Mouse (Mus musculus): ENCODE data around the gene Dusp3. TPM values are rescaled to one million over a fixed set of nuclear protein-coding genes. Genes with fewer than 3 reads are reported as not detected.
A peak's percentile ranks its signal among the peaks of the same experiment; 100 is the strongest.

Gene Dusp3
- total RNA-seq, 2 experiments from 2014 or later: 53.2 to 56.5 TPM

DNA sequence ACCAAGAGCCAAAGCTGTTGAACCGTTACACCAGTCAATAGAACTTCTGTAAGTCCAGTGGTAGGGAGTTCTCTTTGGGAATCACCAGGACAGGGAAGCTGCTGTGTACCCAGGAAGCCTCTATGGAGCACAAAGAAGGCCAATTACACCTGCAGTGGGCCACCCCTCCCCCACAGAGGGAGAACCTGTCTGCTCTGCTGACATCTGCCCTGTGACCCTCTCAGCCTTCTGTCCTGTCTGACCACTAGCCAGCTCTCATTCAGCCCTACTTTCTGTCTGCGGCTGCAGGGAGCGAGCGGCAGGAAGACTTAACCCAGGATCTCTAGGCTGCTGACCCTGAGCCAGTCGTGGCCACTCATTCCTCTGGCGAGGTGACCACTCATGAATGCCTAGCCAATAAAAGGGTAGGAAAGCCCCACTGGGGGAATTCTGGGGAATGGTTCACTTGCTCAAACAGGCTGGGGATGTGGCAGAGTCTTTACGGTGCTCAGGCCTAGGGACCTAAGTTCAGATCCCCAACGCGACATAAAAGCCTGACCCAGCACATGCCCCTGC is 6.1 kb downstream of the Dusp3 start:
- intact Hi-C loops (cut with DNase I): no loop called here

DNA sequence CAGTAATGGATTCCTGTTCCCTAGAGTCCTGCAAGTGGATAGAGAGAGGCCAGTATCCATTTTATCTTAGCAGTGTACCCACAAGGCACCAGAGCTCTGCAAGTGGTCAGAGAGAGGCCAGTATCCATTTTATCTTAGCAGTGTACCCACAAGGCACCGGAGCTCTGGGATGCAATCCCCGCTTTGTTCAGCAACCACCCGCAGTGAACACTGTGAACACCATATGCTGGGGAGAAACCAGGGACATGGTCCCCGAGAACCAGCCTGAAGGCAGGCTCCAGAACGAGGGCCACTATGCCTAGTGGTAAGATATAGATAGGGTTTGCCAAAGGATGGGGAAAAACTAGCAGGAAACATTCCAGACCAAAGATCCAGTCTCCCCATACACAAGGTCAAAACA is 7.7 kb downstream of the Dusp3 start:
- intact Hi-C loops (cut with DNase I): no loop called here
- DNase-seq: no peak

More for the DNA sequence above, 6.1 kb downstream of the Dusp3 start:
- no peak for DNase-seq

DNA sequence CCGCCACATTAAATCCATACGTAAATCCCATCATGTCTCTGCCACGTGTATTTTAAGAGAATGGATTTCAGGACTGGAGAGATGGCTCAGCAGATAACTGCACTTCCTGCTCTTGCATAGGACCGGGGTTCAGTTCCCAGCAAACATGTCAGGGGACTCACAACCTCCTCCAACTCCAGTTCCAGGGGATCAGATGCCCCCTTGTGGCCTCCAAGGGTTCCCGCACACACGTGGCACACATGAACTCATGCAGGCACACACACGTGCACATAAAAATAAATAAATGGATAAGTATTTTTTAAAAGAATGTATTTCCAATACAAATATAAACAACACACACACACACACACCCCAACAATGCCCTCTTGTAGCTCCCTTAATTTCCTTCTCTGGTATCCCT is 9.9 kb downstream of the Dusp3 start:
- intact Hi-C loops (cut with DNase I): no loop called here

GRCm38 (mm10) chr11:101974923-101975322 is 11.9 kb downstream of the Dusp3 start:
- DNase-seq: no peak
- intact Hi-C loops (cut with DNase I): no loop called here

More for the DNA sequence above, 9.9 kb downstream of the Dusp3 start:
- no peak for DNase-seq

GRCm38 (mm10) chr11:101974181-101974580 is 12.6 kb downstream of the Dusp3 start:
- no peak for DNase-seq
- intact Hi-C loops (cut with DNase I): no loop called here

- no peak for DNase-seq
- intact Hi-C loops (cut with DNase I): no loop called here
These were observed 13.3 kb downstream of the Dusp3 start for GRCm38 (mm10) chr11:101973496-101973895.

- intact Hi-C loops (cut with DNase I): no loop called here
These were observed 14.2 kb downstream of the Dusp3 start for GRCm38 (mm10) chr11:101972651-101973050.

GRCm38 (mm10) chr11:101972097-101972496 is 14.7 kb downstream of the Dusp3 start:
- intact Hi-C loops (cut with DNase I): no loop called here
- no peak for DNase-seq

More at GRCm38 (mm10) chr11:101972651-101973050, 14.2 kb downstream of the Dusp3 start:
- no peak for DNase-seq

DNA sequence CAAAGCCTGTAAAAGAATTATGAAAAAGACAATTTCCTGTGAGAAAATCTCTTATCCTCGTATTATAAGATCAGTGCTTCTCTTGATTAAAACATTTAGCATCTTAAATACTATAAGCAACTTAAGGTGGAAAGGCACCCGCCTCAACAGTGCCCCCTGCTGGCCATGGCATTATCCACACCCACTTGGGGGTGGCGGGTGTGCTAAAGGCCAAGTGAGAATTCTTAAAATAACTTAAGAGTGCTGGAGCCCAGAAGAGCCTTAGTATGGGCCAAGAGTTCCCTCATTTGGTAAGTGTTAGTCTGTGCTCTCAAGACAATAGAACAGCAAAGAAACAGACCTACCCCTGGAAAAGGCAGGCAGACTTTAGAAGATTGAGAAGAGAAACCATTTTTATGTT is 15.4 kb downstream of the Dusp3 start:
- no peak for DNase-seq
- intact Hi-C loops (cut with DNase I): no loop called here

DNA sequence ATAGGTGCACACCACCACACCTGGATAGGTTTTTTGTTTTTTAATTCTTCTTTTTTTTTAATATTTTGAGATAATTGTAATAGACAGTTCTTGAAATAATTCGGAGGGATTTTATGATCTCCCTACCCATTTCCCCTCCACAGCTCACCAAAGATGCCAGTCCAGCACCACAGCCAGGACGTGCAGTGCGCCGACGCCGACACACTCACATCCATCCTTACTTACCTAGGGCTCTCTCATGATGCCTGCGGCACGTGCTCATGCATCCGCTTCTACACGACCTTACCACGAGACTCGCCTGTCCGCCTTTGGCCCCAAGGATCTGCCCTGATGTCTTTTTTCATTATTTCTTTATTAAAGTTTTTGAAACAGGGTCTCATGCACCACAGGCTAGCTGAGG is 17.0 kb downstream of the Dusp3 start:
- intact Hi-C loops (cut with DNase I): loop anchor here (2.0 to 5.0 kb wide), 2 partner anchors 51 to 158 kb away; no protein-coding TSS in a partner anchor
- DNase-seq: no peak

GRCm38 (mm10) chr11:101968791-101969190 is 18.0 kb downstream of the Dusp3 start:
- intact Hi-C loops (cut with DNase I): loop anchor here (2.0 to 5.0 kb wide), 2 partner anchors 50 to 156 kb away; no protein-coding TSS in a partner anchor
- DNase-seq: peak; percentile 86

- no peak for DNase-seq
- intact Hi-C loops (cut with DNase I): loop anchor here (2.0 to 5.0 kb wide), 2 partner anchors 50 to 156 kb away; no protein-coding TSS in a partner anchor
These were observed 18.5 kb downstream of the Dusp3 start for GRCm38 (mm10) chr11:101968311-101968710.

DNA sequence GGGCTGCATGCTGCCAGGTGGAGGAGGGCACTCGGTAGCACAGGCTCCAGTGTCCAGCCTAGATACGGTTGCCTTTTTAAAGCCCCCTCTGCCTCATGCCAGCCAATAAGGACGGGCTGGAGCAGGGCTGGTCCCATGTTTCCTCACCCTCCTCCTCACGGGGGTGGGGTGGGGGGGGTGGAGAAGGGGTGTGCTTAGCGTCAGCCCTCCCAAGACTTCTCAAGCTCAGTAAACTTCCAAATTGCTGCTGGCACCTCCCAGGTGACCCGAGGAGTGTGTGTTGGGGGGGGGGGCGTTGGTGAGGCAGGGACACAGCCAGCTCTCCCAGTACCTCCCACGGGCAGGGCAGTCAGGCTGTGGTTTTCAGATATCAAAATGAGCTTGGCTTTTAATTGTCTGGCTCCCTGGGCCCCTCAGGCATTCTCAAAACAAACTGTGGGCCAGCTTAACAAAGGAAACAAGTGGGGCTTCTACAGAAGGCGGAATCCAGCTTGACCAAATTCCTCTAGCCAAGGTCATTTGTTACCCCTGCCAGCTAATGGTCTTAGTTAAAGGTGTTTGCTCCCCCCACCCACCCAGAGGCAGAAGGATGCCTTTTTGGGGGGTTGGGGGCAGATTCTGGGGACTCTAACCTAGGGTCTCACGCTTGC is 19.7 kb downstream of the Dusp3 start, which contains the start of gene Sost:
TSS of gene Sost (minus strand) at position 51 of the 650 bp plus-strand sequence.
- DNase-seq: no peak
- intact Hi-C loops (cut with DNase I): loop anchor here (5.0 kb wide), 1 partner anchor 155 kb away; no protein-coding TSS in a partner anchor

GRCm38 (mm10) chr11:101965553-101965952 is 21.3 kb downstream of the Dusp3 start:
- no peak for DNase-seq
- intact Hi-C loops (cut with DNase I): loop anchor here (5.0 kb wide), 1 partner anchor 153 kb away; no protein-coding TSS in a partner anchor

- intact Hi-C loops (cut with DNase I): loop anchor here (5.0 kb wide), 1 partner anchor 152 kb away; no protein-coding TSS in a partner anchor
- no peak for DNase-seq
These were observed 22.2 kb downstream of the Dusp3 start for GRCm38 (mm10) chr11:101964647-101965046.

- intact Hi-C loops (cut with DNase I): no loop called here
- peak; percentile 39 for DNase-seq
These were observed 23.1 kb downstream of the Dusp3 start for GRCm38 (mm10) chr11:101963473-101964291.

- intact Hi-C loops (cut with DNase I): no loop called here
- DNase-seq: no peak
These were observed 23.8 kb downstream of the Dusp3 start for GRCm38 (mm10) chr11:101963043-101963442.

GRCm38 (mm10) chr11:101957476-101957875 is 29.3 kb downstream of the Dusp3 start:
- intact Hi-C loops (cut with DNase I): no loop called here
- DNase-seq: peak; percentile 68

GRCm38 (mm10) chr11:101953441-101953840 is 33.4 kb downstream of the Dusp3 start:
- intact Hi-C loops (cut with DNase I): no loop called here

GRCm38 (mm10) chr11:101952541-101953341 is 34.1 kb downstream of the Dusp3 start:
- no peak for DNase-seq
- intact Hi-C loops (cut with DNase I): no loop called here

More at GRCm38 (mm10) chr11:101953441-101953840, 33.4 kb downstream of the Dusp3 start:
- DNase-seq: no peak

Data from left cerebral cortex, postnatal 4 days (tissue).